Mouse (Mus musculus): ENCODE data around the gene Zcwpw1. TPM values are rescaled to one million over a fixed set of nuclear protein-coding genes. Genes with fewer than 3 reads are reported as not detected.

Zcwpw1 gene
- polyA plus RNA-seq, 1 experiment from 2014 or later: 24.4 TPM

DNA sequence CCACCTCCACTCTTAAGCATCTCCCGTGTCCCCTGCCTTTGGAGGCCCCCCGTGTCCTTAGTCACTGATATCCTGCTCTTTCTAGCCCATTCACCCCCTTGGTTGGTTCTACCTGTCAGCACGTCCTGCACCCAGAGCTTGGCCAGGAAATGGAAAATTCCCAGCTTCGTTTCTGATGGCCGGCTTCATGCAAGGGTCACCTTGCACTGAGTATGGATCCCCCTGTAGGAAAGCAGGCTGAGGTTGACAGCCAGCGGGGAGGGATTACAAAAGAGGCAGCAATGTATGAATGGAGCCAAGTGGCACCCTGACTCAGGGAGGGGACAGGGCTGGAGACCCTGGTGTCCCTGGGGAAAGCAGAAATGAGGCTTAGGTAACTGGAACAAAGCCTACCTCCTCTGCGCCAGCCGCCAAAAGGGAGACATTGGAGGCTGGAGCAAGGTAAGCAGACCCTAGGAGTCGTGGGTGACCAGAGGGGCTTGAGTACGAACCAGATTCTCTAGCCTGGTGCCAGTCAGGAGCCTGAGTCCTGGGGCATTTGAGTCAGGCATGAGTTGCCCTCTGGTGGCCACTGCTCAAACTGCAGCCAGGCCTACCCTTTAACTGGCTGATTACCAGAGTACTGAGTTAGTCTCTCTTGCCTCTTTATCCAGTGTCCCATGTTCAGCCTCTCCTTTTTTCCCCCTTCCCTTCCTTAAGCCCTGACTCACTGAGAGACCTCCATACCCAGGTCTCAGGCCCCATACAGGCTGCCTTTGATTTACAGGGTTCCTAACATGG is 30.5 kb upstream of the Zcwpw1 start:
- Histone ChIP-seq H3K4me1 (peaks cover 46% of the 10 kb centered on the region), H3K36me3 (peaks cover 62% of the 10 kb centered on the region), H3K27ac (no peak overlapping the region), H3K9ac (no peak overlapping the region), H3K4me3 (no peak overlapping the region), H3K27me3 (no peaks in the 10 kb centered on the region), H3K4me2 (no peak overlapping the region), H3K9me3 (no peaks in the 10 kb centered on the region)
- WGBS: 42% methylated on average over 10 of the region's 10 CpGs
- ATAC-seq (ENCODE audit: insufficient number of reproducible peaks, low FRiP score, low TSS enrichment, low read depth): no peak

DNA sequence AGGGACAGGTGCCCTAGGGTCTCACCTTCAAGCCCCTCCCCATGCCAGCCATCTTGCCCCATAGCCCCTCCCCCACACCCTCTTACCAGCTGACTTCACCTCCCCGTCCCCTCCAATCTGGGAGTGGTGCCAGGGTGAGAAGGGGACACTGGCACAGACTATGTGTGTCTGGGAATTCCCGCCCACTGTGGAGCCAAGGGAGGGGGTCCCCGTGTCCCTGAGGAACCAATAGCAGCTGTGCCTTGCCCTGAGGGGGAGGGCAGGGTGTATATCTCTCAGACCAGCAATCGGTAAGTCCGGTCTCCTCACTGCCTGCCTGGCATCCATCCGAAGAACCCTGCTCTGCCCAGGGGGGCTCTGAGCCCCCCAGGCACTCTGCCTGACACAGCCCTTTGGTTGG is 29.7 kb upstream of the Zcwpw1 start:
- ATAC-seq (ENCODE audit: insufficient number of reproducible peaks, low FRiP score, low TSS enrichment, low read depth): no peak
- H3K4me1 ChIP-seq: peaks cover 46% of the 10 kb centered on the region
- WGBS: 63% methylated on average over 6 of the region's 6 CpGs

DNA sequence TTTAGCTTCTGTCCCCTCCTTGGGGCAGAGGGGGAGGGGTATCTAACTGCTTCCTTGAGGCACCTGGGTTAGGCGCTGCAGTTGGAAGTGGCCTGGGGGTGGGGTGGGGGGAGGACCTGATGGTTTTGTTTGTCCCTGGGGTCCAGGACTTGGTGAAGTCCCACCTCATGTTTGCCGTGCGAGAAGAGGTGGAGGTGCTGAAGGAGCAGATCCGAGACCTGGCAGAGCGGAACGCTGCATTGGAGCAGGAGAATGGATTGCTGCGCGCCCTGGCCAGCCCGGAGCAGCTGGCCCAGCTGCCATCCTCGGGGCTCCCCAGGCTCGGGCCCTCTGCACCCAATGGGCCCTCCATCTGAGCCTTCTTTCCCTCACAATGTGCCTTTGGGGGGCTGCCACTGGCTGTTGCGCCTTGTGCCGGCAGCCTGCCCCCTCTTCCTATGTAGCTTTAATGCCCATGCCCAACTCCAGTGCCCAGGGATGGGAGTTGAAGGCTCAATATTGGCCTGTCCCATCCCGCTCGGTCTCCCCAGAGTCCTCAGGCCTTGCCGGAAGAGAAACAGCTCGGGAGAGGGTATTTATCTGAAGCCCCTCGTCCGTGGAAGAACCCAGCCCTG is 28.6 kb upstream of the Zcwpw1 start:
- 90% methylated on average over 19 of the region's 19 CpGs for WGBS
- H3K4me1 ChIP-seq: peaks cover 41% of the 10 kb centered on the region
- H3K36me3 ChIP-seq: peaks cover 44% of the 10 kb centered on the region
- no peaks in the 10 kb centered on the region for H3K27me3 ChIP-seq
- no peak overlapping the region for H3K4me2 ChIP-seq
- H3K9me3 ChIP-seq: no peaks in the 10 kb centered on the region
- no peak for ATAC-seq (ENCODE audit: insufficient number of reproducible peaks, low FRiP score, low TSS enrichment, low read depth)
- no peak overlapping the region for H3K9ac ChIP-seq
- peak overlapping the region; percentile 74 for H3K27ac ChIP-seq
- no peak overlapping the region for H3K4me3 ChIP-seq

More for the DNA sequence above, 29.7 kb upstream of the Zcwpw1 start:
- no peak overlapping the region for H3K9ac ChIP-seq
- H3K9me3 ChIP-seq: no peaks in the 10 kb centered on the region
- no peak overlapping the region for H3K27ac ChIP-seq
- H3K4me3 ChIP-seq: no peak overlapping the region
- peaks cover 55% of the 10 kb centered on the region for H3K36me3 ChIP-seq
- no peak overlapping the region for H3K4me2 ChIP-seq
- H3K27me3 ChIP-seq: no peaks in the 10 kb centered on the region

- Histone ChIP-seq H3K27me3 (no peaks in the 10 kb centered on the region), H3K4me3 (no peak overlapping the region), H3K27ac (peak overlapping the region; percentile 74), H3K4me1 (peaks cover 39% of the 10 kb centered on the region), H3K9me3 (no peaks in the 10 kb centered on the region), H3K36me3 (peaks cover 41% of the 10 kb centered on the region), H3K4me2 (no peak overlapping the region), H3K9ac (no peak overlapping the region)
- ATAC-seq (ENCODE audit: insufficient number of reproducible peaks, low FRiP score, low TSS enrichment, low read depth): peak; percentile 79
- 30% methylated on average over 4 of the region's 4 CpGs for WGBS
Observed at GRCm38 (mm10) chr5:137759971-137760412, 27.6 kb upstream of the Zcwpw1 start.

- Histone ChIP-seq H3K9ac (no peak overlapping the region), H3K4me2 (no peak overlapping the region), H3K9me3 (no peaks in the 10 kb centered on the region), H3K4me1 (peaks cover 9% of the 10 kb centered on the region; the same call in 1 of the 2 replicates), H3K27ac (no peak overlapping the region), H3K27me3 (no peaks in the 10 kb centered on the region), H3K4me3 (no peak overlapping the region), H3K36me3 (peaks cover 2% of the 10 kb centered on the region; the same call in 1 of the 2 replicates)
- ATAC-seq (ENCODE audit: insufficient number of reproducible peaks, low FRiP score, low TSS enrichment, low read depth): no peak
- 63% methylated on average over 9 of the region's 9 CpGs for WGBS
Observed at GRCm38 (mm10) chr5:137764609-137765340, 22.8 kb upstream of the Zcwpw1 start.

- no peak for ATAC-seq (ENCODE audit: insufficient number of reproducible peaks, low FRiP score, low TSS enrichment, low read depth)
- Histone ChIP-seq H3K4me2 (no peak overlapping the region), H3K27me3 (no peaks in the 10 kb centered on the region), H3K27ac (no peak overlapping the region), H3K4me3 (no peak overlapping the region), H3K36me3 (no peaks in the 10 kb centered on the region), H3K4me1 (no peaks in the 10 kb centered on the region), H3K9ac (no peak overlapping the region), H3K9me3 (no peaks in the 10 kb centered on the region)
- WGBS: 56% methylated on average over 3 of the region's 3 CpGs
Observed at GRCm38 (mm10) chr5:137766270-137766669, 21.3 kb upstream of the Zcwpw1 start.

DNA sequence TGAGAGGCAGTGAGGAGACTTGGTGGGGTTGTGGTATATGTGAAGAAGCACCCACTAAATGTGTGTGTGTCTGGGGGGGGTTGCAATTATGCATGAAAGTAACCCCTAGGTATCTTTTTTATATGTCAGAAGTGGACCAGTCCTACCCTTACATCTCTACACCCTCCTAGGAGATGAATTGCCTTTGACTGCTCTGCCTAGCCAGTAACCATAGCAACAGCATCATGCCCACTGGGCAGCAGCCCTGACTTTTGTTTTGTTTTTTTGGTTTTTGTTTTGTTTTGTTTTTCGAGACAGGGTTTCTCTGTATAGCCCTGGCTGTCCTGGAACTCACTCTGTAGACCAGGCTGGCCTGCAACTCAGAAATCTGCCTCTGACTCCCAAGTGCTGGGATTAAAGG is 19.1 kb upstream of the Zcwpw1 start:
- Histone ChIP-seq H3K9ac (no peak overlapping the region), H3K4me2 (no peak overlapping the region), H3K36me3 (no peaks in the 10 kb centered on the region), H3K27ac (no peak overlapping the region), H3K9me3 (no peaks in the 10 kb centered on the region), H3K4me1 (no peaks in the 10 kb centered on the region), H3K4me3 (no peak overlapping the region), H3K27me3 (no peaks in the 10 kb centered on the region)
- ATAC-seq (ENCODE audit: insufficient number of reproducible peaks, low FRiP score, low TSS enrichment, low read depth): no peak
- WGBS: 79% methylated on average over 1 of the region's 1 CpGs

- Histone ChIP-seq H3K27me3 (no peaks in the 10 kb centered on the region), H3K4me3 (no peak overlapping the region), H3K4me1 (peaks cover 2% of the 10 kb centered on the region), H3K4me2 (no peak overlapping the region), H3K9ac (no peak overlapping the region), H3K36me3 (no peaks in the 10 kb centered on the region), H3K27ac (no peak overlapping the region), H3K9me3 (no peaks in the 10 kb centered on the region)
- ATAC-seq (ENCODE audit: insufficient number of reproducible peaks, low FRiP score, low TSS enrichment, low read depth): no peak
- 33% methylated on average over 2 of the region's 2 CpGs for WGBS
Observed at GRCm38 (mm10) chr5:137770709-137771108, 16.9 kb upstream of the Zcwpw1 start.

GRCm38 (mm10) chr5:137772755-137773154 is 14.8 kb upstream of the Zcwpw1 start:
- Histone ChIP-seq H3K4me2 (no peak overlapping the region), H3K4me1 (peaks cover 18% of the 10 kb centered on the region), H3K27me3 (no peaks in the 10 kb centered on the region), H3K27ac (no peak overlapping the region), H3K9me3 (no peaks in the 10 kb centered on the region), H3K4me3 (no peak overlapping the region), H3K9ac (no peak overlapping the region), H3K36me3 (no peaks in the 10 kb centered on the region)
- ATAC-seq (ENCODE audit: insufficient number of reproducible peaks, low FRiP score, low TSS enrichment, low read depth): no peak

DNA sequence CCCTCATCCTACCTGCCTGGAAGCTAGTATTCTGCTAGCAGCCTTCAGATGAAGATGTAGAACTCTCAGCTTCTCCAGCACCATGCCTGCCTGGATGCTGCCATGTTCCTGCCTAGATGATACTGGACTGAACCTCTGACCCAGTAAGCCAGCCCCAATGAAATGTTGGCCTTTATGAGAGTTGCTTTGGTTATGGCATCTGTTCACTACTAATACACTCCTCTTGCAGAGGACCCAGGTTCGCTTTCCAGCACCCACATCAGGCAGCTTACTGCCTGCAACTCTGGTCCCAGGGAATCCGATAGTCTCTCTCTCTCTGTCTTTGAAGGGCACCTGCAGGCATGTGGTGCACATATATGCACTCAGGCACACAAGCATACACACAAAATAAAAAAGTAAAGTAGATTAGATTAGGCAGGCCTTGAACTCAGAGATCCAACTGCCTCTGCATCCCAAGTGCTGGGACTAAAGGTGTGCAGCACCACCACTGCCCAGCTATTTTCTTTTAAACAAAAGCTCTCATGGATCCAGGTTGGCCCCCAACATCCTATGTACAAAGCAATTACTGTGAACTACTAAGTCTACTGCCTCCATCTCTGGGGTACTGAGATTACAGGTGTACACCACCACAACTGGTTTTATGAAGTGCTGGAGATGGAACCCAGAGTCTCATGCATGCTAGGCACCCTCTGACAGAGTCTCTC is 11.9 kb upstream of the Zcwpw1 start:
- no peak overlapping the region for H3K4me2 ChIP-seq
- no peak overlapping the region for H3K4me3 ChIP-seq
- 88% methylated on average over 2 of the region's 2 CpGs for WGBS
- H3K27me3 ChIP-seq: no peaks in the 10 kb centered on the region
- peaks cover 6% of the 10 kb centered on the region; the same call in 1 of the 2 replicates for H3K36me3 ChIP-seq
- H3K27ac ChIP-seq: peak overlapping the region; percentile 74
- no peak overlapping the region for H3K9ac ChIP-seq
- no peaks in the 10 kb centered on the region for H3K9me3 ChIP-seq
- H3K4me1 ChIP-seq: peaks cover 34% of the 10 kb centered on the region
- ATAC-seq (ENCODE audit: insufficient number of reproducible peaks, low FRiP score, low TSS enrichment, low read depth): no peak

DNA sequence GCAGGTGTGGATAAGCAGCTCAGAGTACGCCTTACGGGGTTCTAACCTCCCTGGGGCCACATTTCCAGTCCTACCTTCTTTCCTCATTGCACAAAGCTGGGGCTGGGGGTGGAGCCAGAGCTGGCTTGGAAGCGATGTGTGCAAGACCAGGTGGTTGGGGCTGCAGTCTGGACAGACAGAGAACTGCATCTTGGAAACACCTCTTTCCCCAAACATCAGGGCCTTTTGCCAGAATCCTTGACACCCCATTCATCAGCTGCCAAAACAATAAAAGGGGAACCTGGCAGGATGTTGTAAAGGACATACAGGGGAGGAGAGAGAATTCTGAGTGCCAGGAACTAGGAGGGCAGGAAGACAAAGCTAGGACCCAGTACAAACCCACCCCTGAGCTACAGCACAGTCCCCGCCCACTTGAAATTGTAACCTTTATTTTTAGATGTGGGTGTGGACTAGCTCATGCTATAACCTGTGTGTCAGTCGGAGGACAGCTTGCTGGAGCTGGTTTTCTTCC is 11.1 kb upstream of the Zcwpw1 start:
- Histone ChIP-seq H3K4me2 (peak overlapping the region; percentile 20; the same call in 1 of the 2 replicates), H3K9me3 (no peaks in the 10 kb centered on the region), H3K4me3 (no peak overlapping the region), H3K36me3 (peaks cover 14% of the 10 kb centered on the region), H3K9ac (no peak overlapping the region), H3K27ac (peak overlapping the region; percentile 74), H3K4me1 (peaks cover 34% of the 10 kb centered on the region), H3K27me3 (no peaks in the 10 kb centered on the region)
- peak; percentile 35; the same call in 1 of the 2 replicates for ATAC-seq (ENCODE audit: insufficient number of reproducible peaks, low FRiP score, low TSS enrichment, low read depth)
- 14% methylated on average over 5 of the region's 5 CpGs for WGBS
